Mouse (Mus musculus): ENCODE measurements around the gene Rbbp4.

Gene Rbbp4

GRCm38 (mm10) chr4:129292831-129293230, 42.3 kb downstream of the Rbbp4 start:
- no peak for DNase-seq (ENCODE audit: low read depth)

- DNase-seq (ENCODE audit: low read depth) = no peak
These were observed 45.5 kb downstream of the Rbbp4 start for GRCm38 (mm10) chr4:129289671-129290070.

- no peak for DNase-seq (ENCODE audit: low read depth)
These were observed 47.1 kb downstream of the Rbbp4 start for GRCm38 (mm10) chr4:129288067-129288466.

GRCm38 (mm10) chr4:129287472-129287981, 47.6 kb downstream of the Rbbp4 start, which contains the start of gene Sync:
Gene Sync, plus strand, starts transcription at chr4:129287617.
- no peak for DNase-seq (ENCODE audit: low read depth)

- no peak for DNase-seq (ENCODE audit: low read depth)
These were observed 48.3 kb downstream of the Rbbp4 start for GRCm38 (mm10) chr4:129286683-129287471.

- no peak for DNase-seq (ENCODE audit: low read depth)
These were observed 49.0 kb downstream of the Rbbp4 start for GRCm38 (mm10) chr4:129286001-129286682.

- no peak for DNase-seq (ENCODE audit: low read depth)
These were observed 50.5 kb downstream of the Rbbp4 start for GRCm38 (mm10) chr4:129284685-129285084.

- DNase-seq (ENCODE audit: low read depth) = no peak
These were observed 51.9 kb downstream of the Rbbp4 start for GRCm38 (mm10) chr4:129283226-129283625.

- no peak for DNase-seq (ENCODE audit: low read depth)
These were observed 52.4 kb downstream of the Rbbp4 start for GRCm38 (mm10) chr4:129282786-129283185.

- DNase-seq (ENCODE audit: low read depth) = peak; percentile 69
These were observed 58.7 kb downstream of the Rbbp4 start for GRCm38 (mm10) chr4:129276453-129276865.

GRCm38 (mm10) chr4:129272756-129273046, 62.5 kb downstream of the Rbbp4 start:
- no peak for DNase-seq (ENCODE audit: low read depth)

GRCm38 (mm10) chr4:129271991-129272755, 63.0 kb downstream of the Rbbp4 start:
- DNase-seq (ENCODE audit: low read depth) = no peak

- DNase-seq (ENCODE audit: low read depth) = no peak
These were observed 66.5 kb downstream of the Rbbp4 start for GRCm38 (mm10) chr4:129268698-129269097.

GRCm38 (mm10) chr4:129266821-129267220, 68.3 kb downstream of the Rbbp4 start:
- DNase-seq (ENCODE audit: low read depth) = no peak

GRCm38 (mm10) chr4:129266191-129266590, 69.0 kb downstream of the Rbbp4 start:
- DNase-seq (ENCODE audit: low read depth) = no peak

- peak; percentile 85 for DNase-seq (ENCODE audit: low read depth)
These were observed 71.7 kb downstream of the Rbbp4 start for GRCm38 (mm10) chr4:129263225-129264021.

GRCm38 (mm10) chr4:129261196-129261595, 74.0 kb downstream of the Rbbp4 start, which contains the start of gene C77080:
Gene C77080, minus strand, starts transcription at chr4:129261404.
- no peak for DNase-seq (ENCODE audit: low read depth)

GRCm38 (mm10) chr4:129260678-129261077, 74.5 kb downstream of the Rbbp4 start:
- no peak for DNase-seq (ENCODE audit: low read depth)

GRCm38 (mm10) chr4:129259101-129259500, 76.1 kb downstream of the Rbbp4 start:
- DNase-seq (ENCODE audit: low read depth) = no peak
